Mouse (Mus musculus) embryonic facial prominence, embryonic 10.5 days (tissue): Measurements from ENCODE around the gene Hoxc5. TPM values are rescaled to one million over a fixed set of nuclear protein-coding genes. Genes with fewer than 3 reads are reported as not detected.

Source experiments
- DNase-seq: peaks from one replicate; pipeline ENCODE4 v3.0.0-alpha.2; 2017; ENCODE audit warnings: low spot score
- H3K27ac ChIP-seq: fragments of 300-500 bp; sonication (generic); replicated peaks from 2 replicates; pipeline ENCODE4 v1.5.1; 2016; ENCODE audit warnings: mild to moderate bottlenecking
- H3K27me3 ChIP-seq: fragments of 300-500 bp; sonication (generic); replicated peaks from 2 replicates; pipeline ENCODE4 v1.6.1; 2016; ENCODE audit warnings: low read depth, mild to moderate bottlenecking; ENCODE audit not compliant: poor library complexity, severe bottlenecking
- H3K36me3 ChIP-seq: fragments of 300-500 bp; sonication (generic); replicated peaks from 2 replicates; pipeline ENCODE4 v1.6.1; 2016; ENCODE audit warnings: mild to moderate bottlenecking, moderate library complexity
- H3K4me1 ChIP-seq: fragments of 300-500 bp; sonication (generic); 2 replicates; pipeline ENCODE4 v1.6.1; 2016
- H3K4me3 ChIP-seq: fragments of 300-500 bp; sonication (generic); 2 replicates; pipeline ENCODE4 v1.5.1; 2016; ENCODE audit warnings: mild to moderate bottlenecking, moderate library complexity
- H3K9me3 ChIP-seq: fragments of 300-500 bp; sonication (generic); 2 replicates; pipeline ENCODE4 v1.6.1; 2016; ENCODE audit warnings: mild to moderate bottlenecking
- WGBS: fragments of 180-500 bp; shearing (Covaris S2); methylation state at CpG from one replicate; pipeline ENCODE4 v1.1.7; 2016; 5-methylcytosine and 5-hydroxymethylcytosine counted together
- polyA plus RNA-seq: library from polyadenylated mRNA; unstranded; fragments of >200 nt; fragmentation: Nextera tagmentation; extraction: Ambion mirVana; gene quantifications from 2 replicates; pipeline ENCODE4 v1.2.1, GENCODE M21; 2016

Gene Hoxc5
- polyA plus RNA-seq, 1 experiment from 2014 or later = 0.07 TPM

DNA sequence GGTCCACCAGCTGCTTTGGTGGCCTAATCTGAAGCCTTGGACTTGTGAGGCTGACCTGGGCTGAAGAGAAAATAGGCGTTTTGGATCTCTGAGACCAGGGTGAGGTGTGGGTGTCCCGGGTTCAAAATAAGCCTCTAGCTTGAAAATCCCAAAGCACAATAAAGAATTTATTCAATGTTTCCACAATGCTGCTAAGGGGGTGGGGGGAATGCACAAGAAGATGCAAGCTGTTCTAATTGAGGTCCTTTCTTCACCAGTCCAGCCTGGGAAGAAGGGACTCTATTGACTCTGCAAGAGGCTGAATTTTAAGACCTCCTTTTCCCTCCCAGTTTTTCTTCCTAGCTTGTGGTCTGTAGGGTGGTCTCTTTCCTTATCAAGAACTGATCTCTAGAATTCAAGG, 16.4 kb upstream of the Hoxc5 start:
- H3K4me3 ChIP-seq = no peak overlapping the region
- no peak for DNase-seq
- H3K4me1 ChIP-seq = peaks cover 5% of the 10 kb centered on the region; the same call in 1 of the 2 replicates
- peaks cover 100% of the 10 kb centered on the region for H3K27me3 ChIP-seq
- WGBS = 8% methylated on average over 2 of the region's 2 CpGs
- H3K27ac ChIP-seq = no peak overlapping the region
- H3K36me3 ChIP-seq = no peaks in the 10 kb centered on the region
- no peaks in the 10 kb centered on the region for H3K9me3 ChIP-seq

DNA sequence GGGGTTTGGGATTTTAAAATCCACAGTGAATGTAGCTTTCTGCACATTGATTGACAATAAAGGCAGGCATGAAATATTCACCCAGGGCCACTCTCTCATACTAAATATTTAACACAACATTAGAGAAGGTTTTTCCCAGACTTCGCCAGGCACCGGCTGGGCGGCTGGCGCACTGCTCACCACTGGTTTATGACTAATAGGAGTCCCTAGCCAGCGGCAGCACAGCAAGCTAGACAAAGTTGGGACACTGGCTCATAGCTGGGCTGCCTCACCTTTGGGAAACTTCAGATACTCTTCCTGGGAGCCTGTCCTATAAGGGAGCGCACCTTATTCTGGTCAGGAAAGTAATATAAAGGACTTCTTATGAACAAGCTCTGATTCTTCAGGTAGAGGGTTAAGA, 13.7 kb upstream of the Hoxc5 start:
- Histone ChIP-seq H3K4me3 (no peak overlapping the region), H3K36me3 (no peaks in the 10 kb centered on the region), H3K27me3 (peaks cover 100% of the 10 kb centered on the region), H3K27ac (no peak overlapping the region), H3K9me3 (no peaks in the 10 kb centered on the region), H3K4me1 (peaks cover 5% of the 10 kb centered on the region; the same call in 1 of the 2 replicates)
- 3% methylated on average over 6 of the region's 6 CpGs for WGBS
- DNase-seq = no peak

DNA sequence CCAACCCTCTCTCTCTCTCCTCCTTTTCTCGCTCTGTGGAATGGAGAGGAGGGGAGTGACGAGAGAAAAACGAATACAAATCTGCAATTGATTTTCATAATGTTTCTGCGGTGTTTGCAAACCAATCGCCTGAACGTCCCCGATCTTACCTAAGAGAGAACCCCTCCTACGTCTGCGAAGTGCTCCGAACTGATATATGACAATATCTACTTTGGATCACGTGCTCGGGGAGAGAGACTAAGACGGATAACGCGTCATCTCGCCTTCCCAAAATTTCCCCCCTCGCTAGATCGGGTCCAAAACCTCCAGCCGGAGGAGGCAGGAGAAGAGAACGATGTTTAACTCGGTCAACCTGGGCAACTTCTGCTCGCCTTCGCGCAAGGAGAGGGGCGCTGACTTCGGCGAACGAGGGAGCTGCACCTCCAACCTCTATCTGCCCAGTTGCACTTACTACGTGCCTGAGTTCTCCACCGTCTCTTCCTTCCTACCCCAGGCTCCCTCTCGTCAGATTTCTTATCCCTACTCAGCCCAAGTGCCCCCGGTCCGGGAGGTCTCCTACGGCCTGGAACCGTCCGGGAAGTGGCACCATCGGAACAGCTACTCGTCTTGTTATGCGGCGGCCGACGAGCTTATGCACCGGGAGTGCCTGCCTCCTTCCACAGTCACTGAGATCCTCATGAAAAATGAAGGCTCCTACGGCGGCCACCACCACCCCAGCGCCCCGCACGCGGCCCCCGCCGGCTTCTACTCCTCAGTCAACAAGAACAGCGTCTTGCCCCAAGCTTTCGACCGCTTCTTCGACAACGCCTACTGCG, 12.8 kb upstream of the Hoxc5 start, which contains the start of gene Hoxc11:
Gene Hoxc11, plus strand, starts transcription at position 236 of the 815 bp plus-strand sequence.
- no peaks in the 10 kb centered on the region for H3K36me3 ChIP-seq
- no peak for DNase-seq
- no peak within 1 kb of the TSS for H3K27ac ChIP-seq
- H3K27me3 ChIP-seq = peaks cover 100% of the 10 kb centered on the region
- under 1% methylated on average over 57 of the region's 57 CpGs for WGBS
- peaks cover 5% of the 10 kb centered on the region; the same call in 1 of the 2 replicates for H3K4me1 ChIP-seq
- H3K9me3 ChIP-seq = no peaks in the 10 kb centered on the region
- no peak within 1 kb of the TSS for H3K4me3 ChIP-seq

DNA sequence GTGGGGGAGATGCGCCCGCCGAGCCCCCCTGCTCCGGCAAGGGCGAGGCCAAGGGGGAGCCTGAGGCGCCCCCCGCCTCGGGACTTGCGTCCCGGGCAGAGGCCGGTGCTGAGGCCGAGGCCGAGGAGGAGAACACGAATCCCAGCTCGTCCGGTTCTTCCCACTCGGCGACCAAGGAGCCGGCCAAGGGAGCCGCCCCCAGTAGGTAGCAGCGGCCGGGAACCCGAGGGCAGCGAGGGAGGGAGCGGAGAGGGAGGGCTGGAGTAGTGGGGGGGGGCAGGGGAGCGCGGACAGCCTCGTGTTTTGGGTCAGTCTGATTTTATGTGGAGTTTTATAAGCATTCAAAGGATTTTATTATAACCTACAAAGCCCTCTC, 12.2 kb upstream of the Hoxc5 start:
- H3K9me3 ChIP-seq = no peaks in the 10 kb centered on the region
- H3K27me3 ChIP-seq = peaks cover 100% of the 10 kb centered on the region
- H3K4me3 ChIP-seq = no peak overlapping the region
- H3K4me1 ChIP-seq = peaks cover 5% of the 10 kb centered on the region; the same call in 1 of the 2 replicates
- no peaks in the 10 kb centered on the region for H3K36me3 ChIP-seq
- no peak for DNase-seq
- no peak overlapping the region for H3K27ac ChIP-seq
- WGBS = under 1% methylated on average over 28 of the region's 28 CpGs

DNA sequence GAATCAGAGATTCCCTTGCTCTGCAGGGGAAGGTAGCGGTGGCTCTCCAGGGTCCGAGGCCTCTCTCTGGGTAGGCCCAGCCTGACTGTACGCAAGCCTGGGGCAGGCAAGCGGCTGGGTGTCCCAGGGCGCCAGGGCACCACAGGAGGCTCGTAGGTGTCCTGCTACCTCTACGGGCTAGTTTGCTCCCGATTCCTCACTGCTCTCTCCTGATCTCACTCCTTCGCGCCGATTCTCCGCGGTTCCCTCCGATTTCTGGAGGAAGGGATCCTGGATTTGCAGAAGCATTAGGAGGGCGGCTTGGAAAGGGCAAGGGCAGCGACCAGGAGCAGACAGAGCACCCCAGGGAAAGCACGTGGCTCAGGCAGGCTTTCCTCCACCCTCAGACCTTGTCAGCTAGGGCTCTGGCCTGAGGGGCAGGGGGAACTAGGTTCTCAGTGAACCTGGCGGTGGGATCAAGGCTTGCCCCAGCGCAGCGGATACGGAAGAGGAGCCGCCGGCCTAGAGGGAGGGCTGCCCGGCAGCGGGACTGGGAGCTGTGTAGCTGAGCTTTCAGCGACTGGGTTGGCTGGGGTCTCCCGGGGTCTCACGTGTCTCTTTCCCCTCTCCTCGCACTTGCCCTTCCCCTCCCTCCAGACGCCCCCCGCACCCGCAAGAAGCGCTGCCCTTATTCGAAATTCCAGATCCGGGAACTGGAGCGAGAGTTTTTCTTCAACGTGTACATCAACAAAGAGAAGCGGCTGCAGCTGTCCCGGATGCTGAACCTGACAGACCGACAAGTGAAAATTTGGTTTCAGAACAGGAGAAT, 11.2 kb upstream of the Hoxc5 start:
- H3K4me1 ChIP-seq = peaks cover 5% of the 10 kb centered on the region; the same call in 1 of the 2 replicates
- no peak overlapping the region for H3K4me3 ChIP-seq
- WGBS = under 1% methylated on average over 40 of the region's 40 CpGs
- H3K9me3 ChIP-seq = no peaks in the 10 kb centered on the region
- DNase-seq = peak; percentile 73
- peaks cover 100% of the 10 kb centered on the region for H3K27me3 ChIP-seq
- no peaks in the 10 kb centered on the region for H3K36me3 ChIP-seq
- no peak overlapping the region for H3K27ac ChIP-seq

DNA sequence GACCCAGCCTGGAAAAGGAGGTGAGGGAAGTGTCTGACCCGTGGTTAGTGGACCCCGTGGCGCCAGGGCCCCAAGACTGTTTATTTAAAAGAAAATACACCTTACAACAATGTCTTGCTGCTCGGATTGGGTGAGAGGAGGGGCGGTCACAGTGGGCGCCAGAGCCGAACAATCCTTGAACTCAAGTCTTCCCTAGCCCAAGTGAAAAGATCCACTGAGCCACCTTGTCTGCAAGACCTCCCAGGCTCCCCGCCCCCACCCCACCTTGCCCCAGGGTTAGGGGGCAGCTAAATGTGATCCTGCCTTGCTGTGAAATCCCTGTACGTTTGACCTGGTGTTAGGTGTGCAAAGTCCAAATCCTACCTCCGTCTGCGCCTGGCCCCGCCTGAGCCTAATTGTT, 10.3 kb upstream of the Hoxc5 start:
- Histone ChIP-seq H3K4me1 (peaks cover 5% of the 10 kb centered on the region; the same call in 1 of the 2 replicates), H3K27ac (no peak overlapping the region), H3K9me3 (no peaks in the 10 kb centered on the region), H3K4me3 (no peak overlapping the region), H3K36me3 (no peaks in the 10 kb centered on the region), H3K27me3 (peaks cover 100% of the 10 kb centered on the region)
- no peak for DNase-seq
- WGBS = 1% methylated on average over 12 of the region's 12 CpGs

DNA sequence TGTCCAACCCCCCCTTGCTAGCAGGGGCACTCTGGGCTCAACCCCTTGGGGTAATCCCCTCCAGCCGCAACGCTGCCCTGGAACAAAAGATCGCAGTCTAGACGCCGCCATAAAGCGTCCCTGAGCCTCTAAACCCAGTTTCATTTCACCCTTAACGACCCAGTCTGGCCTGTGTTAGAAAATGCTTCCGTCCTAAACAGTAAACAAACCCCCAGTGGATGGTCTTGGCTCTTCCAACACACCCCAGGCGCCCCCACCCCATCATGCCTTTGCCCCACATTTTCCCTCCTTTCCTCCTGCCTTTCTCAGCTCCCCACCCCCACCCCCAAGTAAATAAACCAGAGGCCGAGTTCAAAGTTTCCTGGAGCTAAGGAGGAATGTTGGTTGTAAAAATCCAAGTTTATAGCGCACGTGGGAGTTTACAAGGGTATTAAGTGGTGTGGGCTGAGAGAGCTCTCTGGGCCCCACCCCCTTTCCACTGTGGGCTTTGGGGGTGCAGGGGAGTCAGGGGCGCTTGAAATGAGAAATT, 7.5 kb upstream of the Hoxc5 start:
- H3K4me3 ChIP-seq = no peak overlapping the region
- WGBS = 2% methylated on average over 13 of the region's 13 CpGs
- peaks cover 100% of the 10 kb centered on the region for H3K27me3 ChIP-seq
- H3K9me3 ChIP-seq = no peaks in the 10 kb centered on the region
- DNase-seq = no peak
- no peak overlapping the region for H3K27ac ChIP-seq
- no peaks in the 10 kb centered on the region for H3K36me3 ChIP-seq
- H3K4me1 ChIP-seq = peaks cover 2% of the 10 kb centered on the region; the same call in 1 of the 2 replicates

DNA sequence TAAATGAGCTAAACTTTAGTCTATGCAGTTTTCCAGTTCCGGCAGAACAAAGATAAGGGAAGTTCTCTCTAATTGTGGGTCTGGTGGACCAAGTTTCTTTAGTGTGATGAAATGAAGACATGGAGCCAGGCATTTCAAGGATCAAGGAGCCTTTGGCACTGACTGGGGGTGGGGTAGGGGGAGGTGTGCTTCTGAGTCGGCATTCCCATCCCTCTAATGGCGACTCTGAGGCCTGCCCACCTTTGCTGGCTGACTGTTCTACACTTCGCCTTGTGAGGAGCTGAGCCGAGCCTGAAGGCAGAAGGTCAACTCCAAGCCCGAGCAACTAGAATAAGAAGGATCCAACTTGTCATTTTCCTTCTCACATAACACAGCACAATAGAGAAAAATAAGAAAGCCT, 5.5 kb upstream of the Hoxc5 start:
- H3K4me3 ChIP-seq = no peak overlapping the region
- H3K27ac ChIP-seq = no peak overlapping the region
- no peak for DNase-seq
- WGBS = 5% methylated on average over 6 of the region's 6 CpGs
- H3K36me3 ChIP-seq = no peaks in the 10 kb centered on the region
- peaks cover 5% of the 10 kb centered on the region; the same call in 1 of the 2 replicates for H3K4me1 ChIP-seq
- peaks cover 100% of the 10 kb centered on the region for H3K27me3 ChIP-seq
- H3K9me3 ChIP-seq = no peaks in the 10 kb centered on the region

DNA sequence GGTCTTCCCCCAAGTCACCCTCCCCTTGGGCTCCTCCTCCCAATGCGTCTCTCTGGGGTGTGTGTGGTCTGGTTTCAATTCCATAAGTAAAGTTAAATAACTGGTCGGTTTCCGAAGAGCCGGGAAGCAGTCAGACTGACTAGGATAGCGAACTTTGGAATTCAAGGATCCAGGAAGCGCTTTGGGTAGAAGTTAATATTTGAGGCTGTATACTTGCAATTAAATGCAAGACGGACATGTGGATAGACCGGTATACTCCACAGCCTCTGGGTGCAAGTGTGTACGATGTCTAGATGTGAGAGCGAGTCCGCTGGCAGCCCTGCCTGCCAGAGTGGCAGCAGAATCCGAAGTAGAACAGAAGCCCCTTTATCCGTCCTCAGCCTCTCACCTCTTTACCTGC, 4.8 kb upstream of the Hoxc5 start:
- Histone ChIP-seq H3K9me3 (no peaks in the 10 kb centered on the region), H3K27ac (no peak overlapping the region), H3K36me3 (no peaks in the 10 kb centered on the region), H3K27me3 (peaks cover 100% of the 10 kb centered on the region), H3K4me1 (peaks cover 7% of the 10 kb centered on the region; the same call in 1 of the 2 replicates), H3K4me3 (no peak overlapping the region)
- 2% methylated on average over 13 of the region's 13 CpGs for WGBS
- no peak for DNase-seq

DNA sequence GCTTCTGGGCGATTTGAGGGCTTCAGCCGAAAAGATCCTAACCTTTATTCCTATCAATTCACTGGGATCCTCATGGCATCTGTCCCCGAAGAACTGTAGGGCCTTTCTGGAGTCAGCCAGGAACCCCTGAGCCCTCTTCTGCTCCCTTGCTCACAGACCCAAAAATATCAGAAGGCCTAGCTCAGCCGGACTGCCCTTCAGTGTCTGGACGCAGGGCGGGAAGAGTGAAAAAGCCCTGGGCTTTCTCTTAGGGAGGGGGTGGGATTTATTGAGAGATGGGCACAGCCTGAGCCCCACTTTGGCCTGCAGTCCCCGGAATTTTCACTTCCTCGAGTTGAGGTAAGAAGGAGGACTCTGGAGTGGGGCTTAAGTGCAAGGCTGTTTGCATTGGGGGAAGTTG, 4.0 kb upstream of the Hoxc5 start:
- Histone ChIP-seq H3K27ac (no peak overlapping the region), H3K27me3 (peaks cover 100% of the 10 kb centered on the region), H3K4me3 (no peak overlapping the region), H3K9me3 (no peaks in the 10 kb centered on the region), H3K36me3 (no peaks in the 10 kb centered on the region), H3K4me1 (peaks cover 7% of the 10 kb centered on the region; the same call in 1 of the 2 replicates)
- no peak for DNase-seq
- WGBS = 2% methylated on average over 8 of the region's 8 CpGs

DNA sequence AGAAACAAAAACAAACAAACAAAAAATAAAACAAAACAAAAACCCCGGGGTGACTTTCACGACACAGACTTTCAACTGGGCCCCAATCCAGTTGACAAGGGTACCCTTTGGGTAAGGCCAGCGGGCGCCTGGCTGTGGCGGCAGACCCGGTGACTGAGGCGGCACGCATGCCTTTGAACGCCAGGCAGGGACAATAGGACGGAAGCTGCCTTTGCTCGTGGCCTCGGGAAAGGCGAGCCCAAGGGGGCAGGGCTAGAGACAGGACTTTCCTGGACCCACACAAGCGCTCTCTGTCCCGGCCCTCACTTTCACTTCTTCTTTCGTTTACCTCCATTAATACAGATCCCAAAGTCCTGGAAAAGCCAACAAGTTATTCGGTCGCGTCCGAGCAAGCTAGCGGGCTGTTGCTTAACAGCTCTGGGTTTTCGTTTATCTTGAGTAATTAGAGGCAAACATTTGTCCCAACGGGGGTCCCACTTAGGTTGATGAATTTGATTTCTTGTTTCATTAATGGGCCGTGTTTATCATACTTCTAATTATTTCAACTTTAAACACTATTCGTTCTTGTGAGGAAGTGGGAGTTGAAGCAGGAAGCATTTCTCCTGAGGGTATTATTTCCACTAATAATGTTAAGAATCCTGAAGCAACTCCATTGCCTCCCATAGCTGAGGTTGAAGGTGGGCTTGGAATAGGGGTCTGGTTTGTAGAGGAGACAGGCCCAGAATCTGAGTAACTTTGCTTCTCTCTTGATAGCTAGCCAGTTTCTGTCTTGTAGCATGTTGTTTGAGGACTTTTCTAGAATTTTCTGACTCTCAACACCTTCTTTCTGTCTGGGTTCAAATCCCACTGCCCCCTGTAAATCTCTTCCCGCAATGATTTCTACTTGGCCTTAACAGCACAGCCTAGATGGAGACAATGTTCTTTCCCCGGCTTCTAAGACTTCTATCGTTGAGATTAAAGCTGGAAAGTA, 3.3 kb upstream of the Hoxc5 start:
- WGBS = 1% methylated on average over 28 of the region's 28 CpGs
- peaks cover 100% of the 10 kb centered on the region for H3K27me3 ChIP-seq
- no peaks in the 10 kb centered on the region for H3K36me3 ChIP-seq
- peak; percentile 74 for DNase-seq
- H3K4me3 ChIP-seq = no peak overlapping the region
- no peaks in the 10 kb centered on the region for H3K9me3 ChIP-seq
- H3K27ac ChIP-seq = no peak overlapping the region
- H3K4me1 ChIP-seq = peaks cover 7% of the 10 kb centered on the region; the same call in 1 of the 2 replicates
